Mouse (Mus musculus): Measurements from ENCODE around the gene Magi1. TPM values are rescaled to one million over a fixed set of nuclear protein-coding genes. Genes with fewer than 3 reads are reported as not detected.

Gene Magi1
- total and polyA plus RNA-seq, 3 experiments = not detected

DNA sequence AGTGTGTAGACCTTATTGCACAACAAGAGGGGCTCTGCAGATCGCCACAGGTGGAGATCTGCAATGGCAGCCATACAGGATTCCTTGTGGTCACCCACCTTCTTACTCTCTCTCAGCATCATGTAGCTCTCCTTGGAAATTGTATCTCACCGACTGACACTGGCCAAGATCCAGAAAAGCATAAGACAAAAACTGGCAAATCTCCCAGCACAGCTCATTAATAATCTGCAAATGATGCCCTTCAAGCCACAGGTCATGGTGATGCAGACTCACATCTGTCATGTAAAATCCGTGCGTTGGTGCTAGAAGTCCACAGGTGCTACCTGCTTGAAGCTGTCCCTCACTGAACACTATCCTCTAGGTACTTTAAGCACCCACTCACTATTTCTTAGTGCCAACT, 448.5 kb downstream of the Magi1 start:
- Histone ChIP-seq H3K27me3 (ENCODE audit: control insufficient read depth in 1 of 2, insufficient read depth in 2 of 2, low read length in 2 of 2) (no peaks in the 10 kb centered on the region), H3K4me3 (ENCODE audit: control insufficient read depth in 1 of 2, insufficient read depth in 1 of 2, low read depth in 2 of 2, low read length in 2 of 2) (no peak overlapping the region), H3K9ac (ENCODE audit: control insufficient read depth, low read depth, low read length, poor library complexity, severe bottlenecking) (no peak overlapping the region), H3K27ac (ENCODE audit: control insufficient read depth, low read depth, low read length) (no peak overlapping the region), H3K4me1 (ENCODE audit: control insufficient read depth in 1 of 2, insufficient read depth in 2 of 2, low read length in 2 of 2) (no peaks in the 10 kb centered on the region), H3K9me3 (replicated peaks; ENCODE audit: insufficient read depth, low read length) (no peaks in the 10 kb centered on the region), H3K36me3 (ENCODE audit: control insufficient read depth in 1 of 2, insufficient read depth in 2 of 2, low read length in 2 of 2) (no peaks in the 10 kb centered on the region), H3K79me2 (ENCODE audit: control insufficient read depth, insufficient read depth, low read length, poor library complexity) (no peaks in the 10 kb centered on the region)
- DNase-seq (ENCODE audit: low read depth, low spot score) = no peak
- TF ChIP-seq E2F4 (IDR thresholded peaks at IDR 0.05; ENCODE audit: borderline replicate concordance, low read depth, low read length) (no peak), MYC (IDR thresholded peaks at IDR 0.05; ENCODE audit: low read depth, low read length) (no peak)

- DNase-seq (ENCODE audit: low read depth, low spot score) = no peak
- H3K9ac ChIP-seq (ENCODE audit: control insufficient read depth, low read depth, low read length, poor library complexity, severe bottlenecking) = no peak overlapping the region
- H3K27ac ChIP-seq (ENCODE audit: control insufficient read depth, low read depth, low read length) = no peak overlapping the region
- H3K9me3 ChIP-seq (replicated peaks; ENCODE audit: insufficient read depth, low read length) = no peaks in the 10 kb centered on the region
- H3K79me2 ChIP-seq (ENCODE audit: control insufficient read depth, insufficient read depth, low read length, poor library complexity) = no peaks in the 10 kb centered on the region
- H3K27me3 ChIP-seq (ENCODE audit: control insufficient read depth in 1 of 2, insufficient read depth in 2 of 2, low read length in 2 of 2) = no peaks in the 10 kb centered on the region
- no peaks in the 10 kb centered on the region for H3K36me3 ChIP-seq (ENCODE audit: control insufficient read depth in 1 of 2, insufficient read depth in 2 of 2, low read length in 2 of 2)
- TF ChIP-seq CTCF (IDR thresholded peaks at IDR 0.05 in 2 of 3, conservative IDR thresholded peaks at IDR 0.05 in 1 of 3; ENCODE audit: control insufficient read depth in 1 of 3, insufficient read depth in 1 of 3, low read depth in 2 of 3, low read length in 3 of 3, poor library complexity in 1 of 3, severe bottlenecking in 1 of 3) (no peak), RAD21 (IDR thresholded peaks at IDR 0.05; ENCODE audit: low read depth, low read length) (no peak), MXI1 (IDR thresholded peaks at IDR 0.05; ENCODE audit: low read depth, low read length) (no peak), ZKSCAN1 (IDR thresholded peaks at IDR 0.05; ENCODE audit: low read depth, low read length) (no peak), CHD1 (IDR thresholded peaks at IDR 0.05; ENCODE audit: low read depth, low read length) (no peak), MEF2A (IDR thresholded peaks at IDR 0.05; ENCODE audit: extremely low read depth, insufficient replicate concordance, low read depth, low read length, poor library complexity, severe bottlenecking) (no peak), UBTF (IDR thresholded peaks at IDR 0.05; ENCODE audit: borderline replicate concordance, insufficient read depth, low read depth, low read length) (no peak), TAL1 (IDR thresholded peaks at IDR 0.05; ENCODE audit: low read length) (no peak), GATA1 (IDR thresholded peaks at IDR 0.05; ENCODE audit: low read depth, low read length) (no peak), TCF12 (IDR thresholded peaks at IDR 0.05; ENCODE audit: low read depth, low read length) (no peak), POLR2AphosphoS2 (IDR thresholded peaks at IDR 0.05; ENCODE audit: low read length) (no peak)
- H3K4me1 ChIP-seq (ENCODE audit: control insufficient read depth in 1 of 2, insufficient read depth in 2 of 2, low read length in 2 of 2) = no peaks in the 10 kb centered on the region
- H3K4me3 ChIP-seq (ENCODE audit: control insufficient read depth in 1 of 2, insufficient read depth in 1 of 2, low read depth in 2 of 2, low read length in 2 of 2) = no peak overlapping the region
Observed at GRCm38 (mm10) chr6:93828262-93828661, 455.5 kb downstream of the Magi1 start.

DNA sequence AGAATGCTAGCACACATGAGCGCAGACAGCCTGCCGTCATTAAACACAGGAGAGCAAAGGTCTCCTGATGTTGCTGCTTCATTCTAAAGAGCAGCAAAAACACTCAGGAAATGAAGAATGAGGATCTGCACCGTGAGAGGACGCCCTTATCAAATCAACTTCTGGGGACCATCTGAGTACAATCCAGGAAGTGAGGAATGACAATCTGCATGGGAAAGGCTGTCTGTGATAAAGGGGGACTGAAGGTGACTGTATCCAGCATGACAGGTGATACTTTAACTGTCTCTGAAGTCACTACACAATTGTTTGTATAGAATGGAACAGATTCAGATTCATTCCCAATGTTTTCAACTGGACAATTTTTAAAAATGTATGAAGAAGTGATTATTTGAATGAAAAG, 456.8 kb downstream of the Magi1 start:
- TF ChIP-seq NRF1 (IDR thresholded peaks at IDR 0.05; ENCODE audit: insufficient read depth, low read depth, low read length, poor library complexity, severe bottlenecking) (no peak), MAZ (IDR thresholded peaks at IDR 0.05; ENCODE audit: low read depth, low read length) (no peak), NELFE (IDR thresholded peaks at IDR 0.05; ENCODE audit: low read depth, low read length) (no peak), USF2 (IDR thresholded peaks at IDR 0.05; ENCODE audit: borderline replicate concordance in 1 of 2, insufficient read depth in 1 of 2, low read depth in 1 of 2, low read length in 2 of 2) (no peak), SMC3 (IDR thresholded peaks at IDR 0.05; ENCODE audit: low read depth, low read length) (no peak), POLR2AphosphoS5 (IDR thresholded peaks at IDR 0.05; ENCODE audit: borderline replicate concordance, low read depth, low read length) (no peak), ETS1 (IDR thresholded peaks at IDR 0.05; ENCODE audit: low read depth, low read length) (no peak), MYC (IDR thresholded peaks at IDR 0.05; ENCODE audit: low read depth, low read length) (no peak), RCOR1 (IDR thresholded peaks at IDR 0.05; ENCODE audit: low read depth, low read length) (no peak), CHD1 (IDR thresholded peaks at IDR 0.05; ENCODE audit: low read depth, low read length) (no peak)
- Histone ChIP-seq H3K4me1 (ENCODE audit: control insufficient read depth in 1 of 2, insufficient read depth in 2 of 2, low read length in 2 of 2) (no peaks in the 10 kb centered on the region), H3K27ac (ENCODE audit: control insufficient read depth, low read depth, low read length) (no peak overlapping the region), H3K36me3 (ENCODE audit: control insufficient read depth in 1 of 2, insufficient read depth in 2 of 2, low read length in 2 of 2) (no peaks in the 10 kb centered on the region), H3K27me3 (ENCODE audit: control insufficient read depth in 1 of 2, insufficient read depth in 2 of 2, low read length in 2 of 2) (no peaks in the 10 kb centered on the region), H3K79me2 (ENCODE audit: control insufficient read depth, insufficient read depth, low read length, poor library complexity) (no peaks in the 10 kb centered on the region), H3K9me3 (replicated peaks; ENCODE audit: insufficient read depth, low read length) (no peaks in the 10 kb centered on the region), H3K4me3 (ENCODE audit: control insufficient read depth in 1 of 2, insufficient read depth in 1 of 2, low read depth in 2 of 2, low read length in 2 of 2) (no peak overlapping the region), H3K9ac (ENCODE audit: control insufficient read depth, low read depth, low read length, poor library complexity, severe bottlenecking) (no peak overlapping the region)
- DNase-seq (ENCODE audit: low read depth, low spot score) = no peak

Measured in MEL (cell line).